Mouse (Mus musculus) limb, embryonic 10.5 days (tissue): ENCODE results near the gene Csrnp2. TPM values are rescaled to one million over a fixed set of nuclear protein-coding genes. Genes with fewer than 3 reads are reported as not detected.

ENCODE experiments used
- DNase-seq: peaks from one replicate; pipeline ENCODE4 v3.0.0-alpha.2; 2017; ENCODE audit warnings: low spot score
- H3K27ac ChIP-seq: fragments of 300-500 bp; sonication (generic); 2 replicates; pipeline ENCODE4 v1.5.1; 2016; ENCODE audit warnings: mild to moderate bottlenecking
- H3K27me3 ChIP-seq: fragments of 300-500 bp; sonication (generic); 2 replicates; pipeline ENCODE4 v1.6.1; 2016; ENCODE audit warnings: low read depth, mild to moderate bottlenecking; ENCODE audit not compliant: poor library complexity, severe bottlenecking
- H3K36me3 ChIP-seq: fragments of 300-500 bp; sonication (generic); 2 replicates; pipeline ENCODE4 v1.6.1; 2016; ENCODE audit warnings: mild to moderate bottlenecking, moderate library complexity
- H3K4me1 ChIP-seq: fragments of 300-500 bp; sonication (generic); 2 replicates; pipeline ENCODE4 v1.6.1; 2016
- H3K4me3 ChIP-seq: fragments of 300-500 bp; sonication (generic); 2 replicates; pipeline ENCODE4 v1.5.1; 2016; ENCODE audit warnings: mild to moderate bottlenecking, moderate library complexity
- H3K9me3 ChIP-seq: fragments of 300-500 bp; sonication (generic); replicated peaks from 2 replicates; pipeline ENCODE4 v1.6.1; 2016; ENCODE audit warnings: mild to moderate bottlenecking
- WGBS: fragments of 180-500 bp; shearing (Covaris S2); methylation state at CpG from one replicate; pipeline ENCODE4 v1.1.7; 2016; 5-methylcytosine and 5-hydroxymethylcytosine counted together
- polyA plus RNA-seq: library from polyadenylated mRNA; unstranded; fragments of >200 nt; fragmentation: Nextera tagmentation; extraction: Ambion mirVana; gene quantifications from 2 replicates; pipeline ENCODE4 v1.2.1, GENCODE M21; 2016

Csrnp2 gene
- polyA plus RNA-seq, 1 experiment from 2014 or later: 28.2 TPM

GRCm38 (mm10) chr15:100451245-100451644, 44.0 kb downstream of the Csrnp2 start:
- H3K4me1 ChIP-seq: 0 out of 2 replicates have a peak, but pooled peaks cover 1% of the 10 kb centered on the region
- no peak overlapping the region for H3K4me3 ChIP-seq
- H3K27me3 ChIP-seq: no peaks in the 10 kb centered on the region
- H3K9me3 ChIP-seq: no peaks in the 10 kb centered on the region
- WGBS: 74% methylated on average over 16 of the region's 16 CpGs
- H3K36me3 ChIP-seq: no peaks in the 10 kb centered on the region
- no peak overlapping the region for H3K27ac ChIP-seq
- no peak for DNase-seq

GRCm38 (mm10) chr15:100449495-100449894, 45.8 kb downstream of the Csrnp2 start:
- Histone ChIP-seq H3K4me1 (no peaks in the 10 kb centered on the region), H3K4me3 (no peak overlapping the region), H3K27me3 (no peaks in the 10 kb centered on the region), H3K36me3 (no peaks in the 10 kb centered on the region), H3K27ac (no peak overlapping the region), H3K9me3 (no peaks in the 10 kb centered on the region)
- WGBS: 87% methylated on average over 3 of the region's 3 CpGs
- DNase-seq: no peak

- Histone ChIP-seq H3K4me3 (no peak overlapping the region), H3K9me3 (no peaks in the 10 kb centered on the region), H3K4me1 (peaks cover 8% of the 10 kb centered on the region), H3K27me3 (no peaks in the 10 kb centered on the region), H3K27ac (no peak overlapping the region), H3K36me3 (no peaks in the 10 kb centered on the region)
- WGBS: 77% methylated on average over 4 of the region's 4 CpGs
- DNase-seq: no peak
Observed at GRCm38 (mm10) chr15:100448572-100448971, 46.7 kb downstream of the Csrnp2 start.

- Histone ChIP-seq H3K27ac (no peak overlapping the region), H3K27me3 (no peaks in the 10 kb centered on the region), H3K9me3 (no peaks in the 10 kb centered on the region), H3K4me3 (no peak overlapping the region), H3K4me1 (peaks cover 11% of the 10 kb centered on the region), H3K36me3 (no peaks in the 10 kb centered on the region)
- WGBS: 81% methylated on average over 2 of the region's 2 CpGs
- DNase-seq: no peak
Observed at GRCm38 (mm10) chr15:100446887-100447286, 48.4 kb downstream of the Csrnp2 start.

- Histone ChIP-seq H3K27ac (peak overlapping the region; percentile 83), H3K9me3 (no peaks in the 10 kb centered on the region), H3K4me3 (peak overlapping the region; percentile 54), H3K4me1 (peaks cover 11% of the 10 kb centered on the region), H3K27me3 (no peaks in the 10 kb centered on the region), H3K36me3 (no peaks in the 10 kb centered on the region)
- DNase-seq: peak; percentile 85
- 6% methylated on average over 28 of the region's 31 CpGs for WGBS
Observed at GRCm38 (mm10) chr15:100443126-100443922, 52.0 kb downstream of the Csrnp2 start.

GRCm38 (mm10) chr15:100436518-100436917, 58.8 kb downstream of the Csrnp2 start:
- Histone ChIP-seq H3K27ac (no peak overlapping the region), H3K27me3 (no peaks in the 10 kb centered on the region), H3K36me3 (no peaks in the 10 kb centered on the region), H3K4me1 (0 out of 2 replicates have a peak, but pooled peaks cover 3% of the 10 kb centered on the region), H3K4me3 (no peak overlapping the region), H3K9me3 (no peaks in the 10 kb centered on the region)
- no peak for DNase-seq
- 81% methylated on average over 10 of the region's 10 CpGs for WGBS

- H3K4me3 ChIP-seq: no peak overlapping the region
- no peak for DNase-seq
- H3K27me3 ChIP-seq: no peaks in the 10 kb centered on the region
- no peaks in the 10 kb centered on the region for H3K36me3 ChIP-seq
- H3K9me3 ChIP-seq: no peaks in the 10 kb centered on the region
- H3K4me1 ChIP-seq: 0 out of 2 replicates have a peak, but pooled peaks cover 3% of the 10 kb centered on the region
- no peak overlapping the region for H3K27ac ChIP-seq
- 95% methylated on average over 4 of the region's 4 CpGs for WGBS
Observed at GRCm38 (mm10) chr15:100436112-100436511, 59.2 kb downstream of the Csrnp2 start.

- Histone ChIP-seq H3K4me3 (no peak overlapping the region), H3K27me3 (no peaks in the 10 kb centered on the region), H3K4me1 (peaks cover 12% of the 10 kb centered on the region; the same call in 1 of the 2 replicates), H3K9me3 (no peaks in the 10 kb centered on the region), H3K36me3 (no peaks in the 10 kb centered on the region), H3K27ac (no peak overlapping the region)
- 68% methylated on average over 4 of the region's 4 CpGs for WGBS
- no peak for DNase-seq
Observed at GRCm38 (mm10) chr15:100433234-100433633, 62.1 kb downstream of the Csrnp2 start.

GRCm38 (mm10) chr15:100429959-100430565, 65.2 kb downstream of the Csrnp2 start:
- Histone ChIP-seq H3K4me1 (peaks cover 13% of the 10 kb centered on the region; the same call in 1 of the 2 replicates), H3K27me3 (no peaks in the 10 kb centered on the region), H3K27ac (no peak overlapping the region), H3K4me3 (no peak overlapping the region), H3K36me3 (no peaks in the 10 kb centered on the region), H3K9me3 (no peaks in the 10 kb centered on the region)
- no peak for DNase-seq
- WGBS: 82% methylated on average over 11 of the region's 11 CpGs

Other genes starting within 250 kb of the Csrnp2 start
- not detected in 2 replicates for gene Tmprss12, start 214.7 kb downstream of the Csrnp2 start, polyA plus RNA-seq
- gene Mettl7a1, start 191.3 kb downstream of the Csrnp2 start, polyA plus RNA-seq: 2.2 and 2.7 TPM in 2 replicates
- not detected in 2 replicates for gene Mettl7a3, start 160.6 kb downstream of the Csrnp2 start, polyA plus RNA-seq
- gene Methig1, start 142.3 kb downstream of the Csrnp2 start, polyA plus RNA-seq: 0.15 and 0.29 TPM in 2 replicates
- gene Mettl7a2, start 142.3 kb downstream of the Csrnp2 start, polyA plus RNA-seq: not detected in 2 replicates
- 0.65 TPM in 1 of 2 replicates, not detected in the other for gene Higd1c, start 130.9 kb downstream of the Csrnp2 start, polyA plus RNA-seq
- 0.08 and 0.11 TPM in 2 replicates for gene Gm5475, start 73.3 kb downstream of the Csrnp2 start, polyA plus RNA-seq
- 30.4 and 31.0 TPM in 2 replicates for gene Slc11a2, start 70.4 kb downstream of the Csrnp2 start, polyA plus RNA-seq
- 29.7 and 31.4 TPM in 2 replicates for gene Letmd1, start 26.5 kb downstream of the Csrnp2 start, polyA plus RNA-seq
- 29.9 and 44.5 TPM in 2 replicates for gene Tfcp2, start 56.5 kb upstream of the Csrnp2 start, polyA plus RNA-seq
- gene Pou6f1, start 104.5 kb upstream of the Csrnp2 start, polyA plus RNA-seq: 1.1 and 2.9 TPM in 2 replicates
- 189 and 195 TPM in 2 replicates for gene Dazap2, start 119.9 kb upstream of the Csrnp2 start, polyA plus RNA-seq
- gene Smagp, start 141.5 kb upstream of the Csrnp2 start, polyA plus RNA-seq: 5.0 and 6.7 TPM in 2 replicates
- 2.6 and 3.5 TPM in 2 replicates for gene Bin2, start 174.1 kb upstream of the Csrnp2 start, polyA plus RNA-seq
- 0.74 and 1.7 TPM in 2 replicates for gene Cela1, start 192.4 kb upstream of the Csrnp2 start, polyA plus RNA-seq
- gene Galnt6, start 233.9 kb upstream of the Csrnp2 start, polyA plus RNA-seq: 0.11 and 0.26 TPM in 2 replicates